Mouse (Mus musculus): ENCODE data around the gene Isoc2a. TPM values are rescaled to one million over a fixed set of nuclear protein-coding genes. Genes with fewer than 3 reads are reported as not detected.
"Not testable (repeated sequence)": the region's sequence is repeated elsewhere in the genome, so short reads cannot be mapped to it uniquely, and the experiment has no call there.

The Isoc2a gene
- total RNA-seq, 2 experiments from 2014 or later = 2.4 TPM; not detected in 1

- no peak for ATAC-seq (replicated peaks; ENCODE audit: low FRiP score, poor library complexity, severe bottlenecking)
These were observed 13.3 kb upstream of the Isoc2a start for GRCm38 (mm10) chr7:4863541-4864080.

DNA sequence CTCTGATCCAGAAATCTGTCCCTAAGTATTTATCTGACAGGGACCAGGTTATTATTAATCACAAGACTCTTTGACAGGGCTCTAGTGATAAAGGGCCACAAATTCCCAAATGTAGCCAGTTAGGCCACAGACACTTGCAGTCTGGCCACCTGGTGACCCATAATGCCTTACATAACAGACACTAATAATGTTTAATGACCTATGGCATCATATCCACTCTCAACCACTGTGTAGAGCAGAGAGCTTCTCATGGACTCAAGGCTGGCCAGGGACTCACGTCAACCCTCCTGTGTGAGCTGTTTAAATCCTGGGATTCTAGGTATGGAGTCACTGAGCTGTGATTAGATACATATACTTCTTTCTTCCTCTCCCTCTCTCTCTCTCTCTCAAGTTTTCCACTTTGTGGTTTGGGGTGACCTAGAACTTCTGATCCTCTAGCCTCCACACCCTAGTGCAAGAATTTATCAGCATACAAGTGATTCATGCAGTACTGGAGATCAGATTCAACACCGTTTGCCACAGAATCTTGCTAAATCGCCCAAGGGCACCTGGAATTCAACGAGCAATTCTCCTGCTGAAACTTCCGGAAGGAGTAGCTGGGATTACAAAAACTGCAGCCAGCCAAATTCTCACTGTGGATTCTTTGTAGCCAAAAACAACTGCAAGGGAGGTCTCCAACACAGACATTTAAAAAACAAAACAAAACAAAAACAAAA is 12.7 kb upstream of the Isoc2a start:
- ATAC-seq (replicated peaks; ENCODE audit: low FRiP score, poor library complexity, severe bottlenecking) = no peak

GRCm38 (mm10) chr7:4865090-4865489 is 11.9 kb upstream of the Isoc2a start:
- ATAC-seq (replicated peaks; ENCODE audit: low FRiP score, poor library complexity, severe bottlenecking) = no peak

GRCm38 (mm10) chr7:4865579-4866493 is 11.1 kb upstream of the Isoc2a start:
- peak; percentile 98 for ATAC-seq (replicated peaks; ENCODE audit: low FRiP score, poor library complexity, severe bottlenecking)

DNA sequence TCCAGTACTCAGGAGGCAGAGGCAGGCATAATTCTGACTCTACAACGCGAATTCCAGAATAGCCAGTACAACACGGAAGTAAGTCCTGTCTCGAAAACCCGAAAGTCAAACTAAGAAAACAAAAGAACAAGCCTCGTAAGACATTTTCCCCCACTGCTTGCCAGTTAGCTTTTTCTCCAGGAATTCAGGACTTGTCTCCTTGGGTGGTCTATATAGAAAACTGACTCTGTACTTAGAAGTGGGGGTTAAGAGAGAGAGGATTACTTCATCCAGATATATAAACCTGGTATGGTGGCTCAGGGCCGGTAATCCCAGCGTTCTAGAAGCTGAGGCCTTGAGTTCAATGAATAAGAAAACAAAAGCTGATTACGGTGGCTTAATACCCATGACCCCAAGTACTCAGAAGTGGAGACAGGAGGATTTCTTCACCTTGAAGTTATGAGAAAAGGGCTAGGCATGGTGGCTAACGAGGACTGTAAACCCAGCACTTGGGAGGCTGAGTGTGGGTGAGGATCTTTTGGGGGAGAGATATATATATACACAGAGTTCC is 10.2 kb upstream of the Isoc2a start:
- 0 out of 2 replicates have a peak, but pooled peaks have one; percentile 6 for ATAC-seq (replicated peaks; ENCODE audit: low FRiP score, poor library complexity, severe bottlenecking)

DNA sequence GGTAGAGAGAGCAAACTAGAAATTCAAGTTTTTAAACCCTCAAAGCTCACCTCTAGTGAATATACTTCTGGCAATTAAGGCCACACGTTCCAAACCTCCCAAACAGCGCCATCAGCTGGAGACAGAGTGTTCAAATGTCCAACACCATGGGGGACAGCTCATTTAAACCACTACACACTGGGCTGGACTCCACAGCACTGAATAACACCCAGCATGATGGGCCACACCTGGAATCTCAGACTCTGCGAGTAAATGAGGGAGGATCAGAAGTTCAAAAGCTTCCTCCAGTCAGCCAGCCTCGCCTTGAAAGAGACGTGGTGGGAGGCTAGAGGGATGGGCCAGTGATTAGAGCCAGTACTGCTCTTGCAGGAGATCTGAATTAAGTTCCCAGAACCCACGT is 6.8 kb upstream of the Isoc2a start, which contains the start of gene Isoc2b:
TSS of gene Isoc2b (minus strand) at position 126 of the 400 bp plus-strand sequence.
- ATAC-seq (replicated peaks; ENCODE audit: low FRiP score, poor library complexity, severe bottlenecking) = no peak

- ATAC-seq (replicated peaks; ENCODE audit: low FRiP score, poor library complexity, severe bottlenecking) = 0 out of 2 replicates have a peak, but pooled peaks have one; percentile 11
These were observed 273 bp downstream of the Isoc2a start for GRCm38 (mm10) chr7:4877226-4877625.

GRCm38 (mm10) chr7:4878186-4878585 is 1.2 kb downstream of the Isoc2a start:
- ATAC-seq (replicated peaks; ENCODE audit: low FRiP score, poor library complexity, severe bottlenecking) = 0 out of 2 replicates have a peak, but pooled peaks have one; percentile 47

- ATAC-seq (replicated peaks; ENCODE audit: low FRiP score, poor library complexity, severe bottlenecking) = not testable (repeated sequence)
These were observed 2.1 kb downstream of the Isoc2a start for GRCm38 (mm10) chr7:4879036-4879435.

- no peak for ATAC-seq (replicated peaks; ENCODE audit: low FRiP score, poor library complexity, severe bottlenecking)
These were observed 9.7 kb downstream of the Isoc2a start for GRCm38 (mm10) chr7:4886680-4887079.

DNA sequence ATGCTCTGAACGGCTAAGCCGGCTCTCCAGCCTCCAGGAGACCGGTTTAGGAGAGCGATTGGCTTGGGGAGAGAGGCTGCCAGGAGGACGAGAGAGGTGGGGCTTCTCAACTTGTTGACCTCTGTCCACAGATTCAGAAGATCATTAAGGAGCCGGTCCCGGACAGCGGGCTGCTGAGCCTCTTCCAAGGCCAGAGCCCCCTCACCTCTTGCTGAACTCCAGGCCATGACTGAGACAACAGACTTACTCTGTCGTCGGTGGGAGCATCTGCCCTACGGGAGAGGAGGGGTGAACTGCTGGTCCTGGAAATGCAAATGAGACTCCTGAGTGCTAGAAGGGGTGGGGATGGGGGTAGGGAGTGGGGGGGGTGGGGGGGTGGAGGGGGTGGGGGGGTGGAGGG is 18.2 kb downstream of the Isoc2a start:
- no peak for ATAC-seq (replicated peaks; ENCODE audit: low FRiP score, poor library complexity, severe bottlenecking)

DNA sequence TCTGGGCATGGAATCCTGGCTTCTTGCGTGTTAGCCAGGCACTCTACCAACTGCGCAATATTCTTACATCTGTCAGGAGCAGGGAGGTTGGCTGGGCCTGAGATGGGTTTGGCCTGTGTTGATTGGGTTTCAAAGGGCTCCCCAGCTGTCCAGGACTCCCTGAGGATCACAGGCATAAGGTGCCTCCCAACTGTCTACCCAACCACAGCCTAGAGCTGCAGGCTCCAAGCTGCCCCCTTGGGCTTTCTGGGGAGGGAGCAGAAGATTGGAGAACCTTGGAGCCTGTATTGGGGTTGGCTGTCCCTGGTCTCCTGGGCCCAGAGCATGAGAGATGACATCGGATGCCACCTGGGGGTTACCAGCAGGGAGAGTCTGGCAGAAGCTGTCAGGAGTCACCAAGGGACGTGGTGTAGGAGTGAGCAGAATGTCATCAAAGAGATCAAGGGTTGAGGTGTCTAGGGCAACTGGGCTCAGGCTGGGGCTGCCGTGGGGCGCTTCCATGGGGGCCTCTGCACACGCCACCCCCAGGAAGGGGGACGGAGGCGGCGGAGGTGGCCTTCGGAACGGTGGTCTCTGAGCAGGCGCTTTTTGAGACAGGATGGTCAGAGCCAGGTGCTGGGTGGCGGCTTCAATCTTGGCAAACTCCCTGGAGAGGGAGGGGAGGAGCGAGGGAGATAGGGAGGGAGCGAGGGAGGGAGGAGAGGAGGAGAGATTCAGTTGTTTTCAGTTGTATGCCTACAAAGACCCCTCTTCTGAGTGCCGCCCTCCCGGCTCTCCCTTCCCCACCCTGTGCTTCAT is 22.1 kb downstream of the Isoc2a start:
- ATAC-seq (replicated peaks; ENCODE audit: low FRiP score, poor library complexity, severe bottlenecking) = no peak

GRCm38 (mm10) chr7:4899649-4900522 is 22.9 kb downstream of the Isoc2a start:
- ATAC-seq (replicated peaks; ENCODE audit: low FRiP score, poor library complexity, severe bottlenecking) = no peak; the same call in 1 of the 2 replicates

DNA sequence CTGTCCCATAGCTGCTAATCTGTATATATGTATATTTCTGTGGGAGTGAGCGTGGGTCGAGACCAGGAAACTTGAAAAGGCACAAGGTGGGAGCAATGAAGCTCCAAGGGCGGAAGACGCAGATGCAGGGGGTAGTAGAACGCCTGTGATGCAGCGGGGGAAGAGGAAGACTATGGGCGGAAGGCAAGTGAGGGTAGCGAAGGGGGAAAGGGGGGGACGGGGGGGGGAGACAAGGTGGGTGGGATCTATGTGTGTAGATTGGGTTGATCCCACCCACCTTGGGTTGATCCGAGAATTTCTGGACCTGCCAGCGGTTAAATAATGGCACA is 23.5 kb downstream of the Isoc2a start:
- no peak for ATAC-seq (replicated peaks; ENCODE audit: low FRiP score, poor library complexity, severe bottlenecking)

DNA sequence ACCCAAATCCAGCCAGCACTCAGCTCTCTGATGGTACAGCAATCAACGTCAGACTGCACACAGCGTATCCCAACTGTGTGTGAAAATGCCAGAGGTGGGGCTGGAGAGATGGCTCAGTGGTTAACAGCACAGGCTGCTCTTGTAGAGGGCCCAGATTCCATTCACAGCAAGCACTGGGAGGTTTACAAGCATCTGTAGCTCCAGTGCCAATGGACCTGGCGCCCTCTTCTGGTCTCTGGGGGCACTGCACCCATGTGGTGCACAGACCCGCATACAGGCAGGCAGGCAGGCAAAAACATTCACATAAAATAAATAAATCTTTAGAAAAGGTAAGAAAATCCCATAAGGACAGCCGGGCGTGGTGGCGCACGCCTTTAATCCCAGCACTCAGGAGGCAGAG is 24.2 kb downstream of the Isoc2a start:
- ATAC-seq (replicated peaks; ENCODE audit: low FRiP score, poor library complexity, severe bottlenecking) = peak; percentile 68

DNA sequence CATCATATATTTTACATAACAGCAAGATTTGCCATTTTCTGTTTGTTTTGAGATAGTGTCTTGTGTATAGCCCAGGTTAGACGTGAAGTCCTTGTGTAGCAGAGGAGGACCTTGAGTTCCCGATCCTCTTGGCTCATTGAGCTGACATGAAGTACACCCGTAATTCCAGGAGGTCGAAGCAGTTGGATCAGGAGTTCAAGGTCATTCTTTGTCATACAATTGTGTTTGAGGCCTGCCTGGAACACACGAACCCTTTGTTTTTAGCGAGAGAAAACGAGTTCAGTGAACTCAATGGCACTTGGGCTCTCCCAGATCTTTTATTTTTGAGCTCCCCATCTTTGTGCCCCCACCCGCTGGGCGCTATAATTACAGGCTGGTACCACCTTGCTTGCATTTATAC is 25.5 kb downstream of the Isoc2a start:
- ATAC-seq (replicated peaks; ENCODE audit: low FRiP score, poor library complexity, severe bottlenecking) = no peak

DNA sequence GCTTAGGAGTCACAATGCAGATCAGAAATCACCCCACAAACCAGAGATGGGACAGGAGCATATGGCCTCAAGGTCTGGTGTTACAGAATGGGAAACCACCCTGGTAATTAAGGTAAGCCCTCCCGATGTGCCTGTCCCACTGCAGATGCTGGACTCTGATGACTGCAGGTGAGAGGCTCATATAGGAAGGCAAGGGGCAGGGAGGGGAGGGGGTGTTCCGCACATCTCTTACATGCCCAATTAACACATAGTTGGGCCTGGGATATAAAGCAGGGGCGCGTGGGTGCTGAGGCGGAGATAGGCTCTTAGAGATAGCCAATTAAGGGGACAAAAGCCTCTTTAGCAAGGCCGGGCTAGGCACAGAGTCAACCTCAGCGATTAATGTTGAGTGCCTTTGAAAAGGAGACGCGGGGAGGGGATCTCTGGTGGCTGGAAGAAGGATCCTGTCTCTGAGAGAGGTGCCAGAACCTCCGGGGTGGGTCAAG is 29.6 kb downstream of the Isoc2a start, which contains the start of gene Gm36210:
TSS of gene Gm36210 (minus strand) at position 51 of the 485 bp plus-strand sequence.
- no peak for ATAC-seq (replicated peaks; ENCODE audit: low FRiP score, poor library complexity, severe bottlenecking)

DNA sequence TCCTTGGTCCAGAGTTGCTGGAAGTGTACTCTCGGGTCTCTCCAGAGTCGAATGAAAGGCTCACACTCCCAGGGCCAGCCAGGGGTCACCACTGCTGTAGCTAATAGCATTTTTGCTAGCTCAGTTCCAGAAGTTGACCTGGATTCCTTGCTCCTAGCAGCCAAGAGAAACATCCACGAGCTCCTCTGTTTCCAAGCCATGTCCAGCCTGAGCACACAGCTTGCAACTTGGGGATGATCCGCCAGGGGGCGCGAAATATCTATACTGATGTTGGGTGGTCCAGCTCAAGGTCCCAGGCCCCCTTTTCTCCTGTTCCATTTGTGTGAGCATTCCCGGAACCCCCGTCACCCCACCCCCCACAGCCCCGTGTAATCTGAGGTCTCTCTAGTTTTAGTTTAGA is 34.6 kb downstream of the Isoc2a start:
- no peak for ATAC-seq (replicated peaks; ENCODE audit: low FRiP score, poor library complexity, severe bottlenecking)

Data from erythroblast, adult 5-6 weeks (primary cell).